Mouse (Mus musculus): Measurements from ENCODE around the gene Evpl. TPM values are rescaled to one million over a fixed set of nuclear protein-coding genes. Genes with fewer than 3 reads are reported as not detected.

Evpl gene
- total and polyA plus RNA-seq, 3 experiments: 0.01 to 0.05 TPM; not detected in 1

- Histone ChIP-seq H3K27me3 (ENCODE audit: insufficient read depth, low read length) (no peaks in the 10 kb centered on the region), H3K4me3 (ENCODE audit: low read depth, low read length) (no peak overlapping the region), H3K36me3 (replicated peaks) (peaks cover 98% of the 10 kb centered on the region), H3K4me1 (ENCODE audit: insufficient read depth, low read depth, low read length) (peaks cover 10% of the 10 kb centered on the region), H3K9me3 (replicated peaks) (no peaks in the 10 kb centered on the region)
- ATAC-seq (ENCODE audit: extremely low read depth, insufficient number of reproducible peaks, low FRiP score, poor library complexity, severe bottlenecking) (no peak), DNase-seq (ENCODE audit: low spot score) (no peak)
- no peak for TF ChIP-seq CTCF (IDR thresholded peaks at IDR 0.05; ENCODE audit: low read depth, low read length)
- no peak for TF ChIP-seq TAL1 (conservative IDR thresholded peaks at IDR 0.05; ENCODE audit: low read depth, low read length)
- no peak for TF ChIP-seq POLR2AphosphoS5 (IDR thresholded peaks at IDR 0.05; ENCODE audit: insufficient replicate concordance, low read depth, low read length)
- TF ChIP-seq GATA1 (IDR thresholded peaks at IDR 0.05; ENCODE audit: borderline replicate concordance, low read length): no peak
- no peak for TF ChIP-seq GATA2 (IDR thresholded peaks at IDR 0.05; ENCODE audit: borderline replicate concordance, low read depth, low read length)
Observed at GRCm38 (mm10) chr11:116260259-116260658, 22.4 kb upstream of the Evpl start.

- DNase-seq (ENCODE audit: low spot score): no peak
- Histone ChIP-seq H3K4me3 (ENCODE audit: low read depth, low read length) (no peak overlapping the region), H3K9me3 (replicated peaks) (no peaks in the 10 kb centered on the region), H3K4me1 (ENCODE audit: insufficient read depth, low read depth, low read length) (peaks cover 14% of the 10 kb centered on the region), H3K27me3 (ENCODE audit: insufficient read depth, low read length) (no peaks in the 10 kb centered on the region), H3K36me3 (replicated peaks) (peaks cover 100% of the 10 kb centered on the region)
- ATAC-seq (ENCODE audit: extremely low read depth, insufficient number of reproducible peaks, low FRiP score, poor library complexity, severe bottlenecking): no peak
- TF ChIP-seq GATA1 (IDR thresholded peaks at IDR 0.05; ENCODE audit: borderline replicate concordance, low read length): no peak
- no peak for TF ChIP-seq GATA2 (IDR thresholded peaks at IDR 0.05; ENCODE audit: borderline replicate concordance, low read depth, low read length)
- no peak for TF ChIP-seq POLR2AphosphoS5 (IDR thresholded peaks at IDR 0.05; ENCODE audit: insufficient replicate concordance, low read depth, low read length)
Observed at GRCm38 (mm10) chr11:116259461-116259860, 21.6 kb upstream of the Evpl start.

GRCm38 (mm10) chr11:116255982-116256675, 18.3 kb upstream of the Evpl start:
- TF ChIP-seq TAL1 (conservative IDR thresholded peaks at IDR 0.05; ENCODE audit: low read depth, low read length): no peak
- no peak for TF ChIP-seq GATA2 (IDR thresholded peaks at IDR 0.05; ENCODE audit: borderline replicate concordance, low read depth, low read length)
- no peak for TF ChIP-seq CTCF (IDR thresholded peaks at IDR 0.05; ENCODE audit: low read depth, low read length)
- no peak for TF ChIP-seq POLR2AphosphoS5 (IDR thresholded peaks at IDR 0.05; ENCODE audit: insufficient replicate concordance, low read depth, low read length)
- TF ChIP-seq GATA1 (IDR thresholded peaks at IDR 0.05; ENCODE audit: borderline replicate concordance, low read length): no peak
- no peaks in the 10 kb centered on the region for H3K27me3 ChIP-seq (ENCODE audit: insufficient read depth, low read length)
- no peak for DNase-seq (ENCODE audit: low spot score)
- H3K4me1 ChIP-seq (ENCODE audit: insufficient read depth, low read depth, low read length): peaks cover 14% of the 10 kb centered on the region
- no peak for ATAC-seq (ENCODE audit: extremely low read depth, insufficient number of reproducible peaks, low FRiP score, poor library complexity, severe bottlenecking)
- peaks cover 100% of the 10 kb centered on the region for H3K36me3 ChIP-seq (replicated peaks)
- H3K4me3 ChIP-seq (ENCODE audit: low read depth, low read length): no peak overlapping the region
- H3K9me3 ChIP-seq (replicated peaks): no peaks in the 10 kb centered on the region

- H3K4me3 ChIP-seq (ENCODE audit: low read depth, low read length): no peak overlapping the region
- DNase-seq (ENCODE audit: low spot score) (no peak), ATAC-seq (ENCODE audit: extremely low read depth, insufficient number of reproducible peaks, low FRiP score, poor library complexity, severe bottlenecking) (no peak)
- H3K4me1 ChIP-seq (ENCODE audit: insufficient read depth, low read depth, low read length): peaks cover 12% of the 10 kb centered on the region
- H3K36me3 ChIP-seq (replicated peaks): peaks cover 100% of the 10 kb centered on the region
- no peaks in the 10 kb centered on the region for H3K9me3 ChIP-seq (replicated peaks)
- no peaks in the 10 kb centered on the region for H3K27me3 ChIP-seq (ENCODE audit: insufficient read depth, low read length)
- TF ChIP-seq CTCF (IDR thresholded peaks at IDR 0.05; ENCODE audit: low read depth, low read length) (no peak), POLR2AphosphoS5 (IDR thresholded peaks at IDR 0.05; ENCODE audit: insufficient replicate concordance, low read depth, low read length) (no peak)
Observed at GRCm38 (mm10) chr11:116255090-116255981, 17.5 kb upstream of the Evpl start.

- ATAC-seq (ENCODE audit: extremely low read depth, insufficient number of reproducible peaks, low FRiP score, poor library complexity, severe bottlenecking) (peak; percentile 57), DNase-seq (ENCODE audit: low spot score) (no peak)
- Histone ChIP-seq H3K4me3 (ENCODE audit: low read depth, low read length) (no peak overlapping the region), H3K4me1 (ENCODE audit: insufficient read depth, low read depth, low read length) (peaks cover 12% of the 10 kb centered on the region), H3K27me3 (ENCODE audit: insufficient read depth, low read length) (no peaks in the 10 kb centered on the region), H3K9me3 (replicated peaks) (no peaks in the 10 kb centered on the region), H3K36me3 (replicated peaks) (peaks cover 100% of the 10 kb centered on the region)
- TF ChIP-seq GATA2 (IDR thresholded peaks at IDR 0.05; ENCODE audit: borderline replicate concordance, low read depth, low read length): no peak
- no peak for TF ChIP-seq CTCF (IDR thresholded peaks at IDR 0.05; ENCODE audit: low read depth, low read length)
- no peak for TF ChIP-seq TAL1 (conservative IDR thresholded peaks at IDR 0.05; ENCODE audit: low read depth, low read length)
- TF ChIP-seq GATA1 (IDR thresholded peaks at IDR 0.05; ENCODE audit: borderline replicate concordance, low read length): no peak
- no peak for TF ChIP-seq POLR2AphosphoS5 (IDR thresholded peaks at IDR 0.05; ENCODE audit: insufficient replicate concordance, low read depth, low read length)
Observed at GRCm38 (mm10) chr11:116254627-116255026, 16.8 kb upstream of the Evpl start.

- Histone ChIP-seq H3K36me3 (replicated peaks) (peaks cover 100% of the 10 kb centered on the region), H3K9me3 (replicated peaks) (no peaks in the 10 kb centered on the region), H3K4me1 (ENCODE audit: insufficient read depth, low read depth, low read length) (peaks cover 12% of the 10 kb centered on the region), H3K4me3 (ENCODE audit: low read depth, low read length) (no peak overlapping the region), H3K27me3 (ENCODE audit: insufficient read depth, low read length) (no peaks in the 10 kb centered on the region)
- ATAC-seq (ENCODE audit: extremely low read depth, insufficient number of reproducible peaks, low FRiP score, poor library complexity, severe bottlenecking) (no peak), DNase-seq (ENCODE audit: low spot score) (no peak)
- TF ChIP-seq GATA1 (IDR thresholded peaks at IDR 0.05; ENCODE audit: borderline replicate concordance, low read length): no peak
- no peak for TF ChIP-seq TAL1 (conservative IDR thresholded peaks at IDR 0.05; ENCODE audit: low read depth, low read length)
- no peak for TF ChIP-seq POLR2AphosphoS5 (IDR thresholded peaks at IDR 0.05; ENCODE audit: insufficient replicate concordance, low read depth, low read length)
- no peak for TF ChIP-seq GATA2 (IDR thresholded peaks at IDR 0.05; ENCODE audit: borderline replicate concordance, low read depth, low read length)
- TF ChIP-seq CTCF (IDR thresholded peaks at IDR 0.05; ENCODE audit: low read depth, low read length): no peak
Observed at GRCm38 (mm10) chr11:116253076-116253600, 15.3 kb upstream of the Evpl start.
